Mouse (Mus musculus): ENCODE results near the gene Csnk1d.

The Csnk1d gene

DNA sequence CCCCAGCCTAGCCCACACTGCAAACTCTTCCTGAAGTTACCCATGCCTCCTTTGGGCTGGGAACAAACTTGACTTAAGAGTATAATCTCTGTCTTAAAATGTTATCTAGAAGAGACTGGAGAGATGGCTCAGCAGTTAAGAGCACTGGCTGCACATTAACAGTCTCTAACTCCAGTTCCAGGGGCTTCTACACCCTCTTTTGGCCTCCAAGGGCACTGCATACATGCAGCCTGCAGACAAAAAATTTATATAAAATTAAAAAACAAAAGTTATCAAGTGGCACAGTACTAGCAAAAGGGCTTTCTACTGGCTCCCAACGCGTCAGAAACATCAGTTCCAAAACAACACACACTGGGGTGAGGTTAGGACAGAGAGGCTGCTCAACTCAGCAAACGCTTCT lies 3.5 kb downstream of the Csnk1d start:
- DNase-seq (ENCODE audit: low read depth), result no peak

DNA sequence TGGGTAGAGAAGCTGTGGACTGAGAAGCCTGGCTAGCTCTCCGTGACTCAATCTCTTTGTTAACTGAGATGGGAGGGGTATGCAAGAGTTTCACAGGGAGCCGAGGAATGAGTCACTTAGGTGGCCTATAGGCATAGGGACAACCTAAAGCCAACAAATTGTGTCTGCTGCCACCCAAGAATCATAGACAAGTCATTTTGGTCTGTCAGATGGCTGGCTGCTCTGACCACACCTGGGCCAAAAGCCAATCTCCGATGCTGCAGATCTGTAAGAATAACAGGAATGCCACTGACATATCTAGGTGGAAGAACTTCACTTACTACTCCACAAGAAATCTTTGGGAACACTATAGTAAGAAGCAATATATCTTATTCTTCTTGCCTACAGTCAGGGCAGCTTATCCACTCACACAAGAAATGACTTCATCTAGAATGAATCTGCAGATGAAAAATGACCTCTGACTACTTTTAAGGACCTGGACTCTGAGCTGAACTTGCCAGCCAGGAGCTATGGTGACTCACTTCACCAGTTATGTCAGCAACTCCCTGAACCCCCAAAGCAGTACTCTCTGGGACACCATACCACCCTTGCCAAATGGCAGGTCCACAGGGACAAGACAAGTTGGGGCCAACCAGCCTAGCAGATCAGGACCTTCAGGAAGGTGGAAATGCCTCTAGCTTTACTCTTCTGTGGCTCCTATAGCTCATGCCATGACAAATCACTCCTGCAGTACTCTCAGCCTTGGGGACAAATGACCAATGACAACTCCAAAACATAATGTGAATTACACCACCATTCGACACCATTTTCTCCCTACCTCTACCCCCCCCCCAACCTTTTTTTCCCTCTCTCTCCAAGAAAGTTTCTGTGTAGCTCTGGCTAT lies 6.4 kb downstream of the Csnk1d start:
- no peak for DNase-seq (ENCODE audit: low read depth)

DNA sequence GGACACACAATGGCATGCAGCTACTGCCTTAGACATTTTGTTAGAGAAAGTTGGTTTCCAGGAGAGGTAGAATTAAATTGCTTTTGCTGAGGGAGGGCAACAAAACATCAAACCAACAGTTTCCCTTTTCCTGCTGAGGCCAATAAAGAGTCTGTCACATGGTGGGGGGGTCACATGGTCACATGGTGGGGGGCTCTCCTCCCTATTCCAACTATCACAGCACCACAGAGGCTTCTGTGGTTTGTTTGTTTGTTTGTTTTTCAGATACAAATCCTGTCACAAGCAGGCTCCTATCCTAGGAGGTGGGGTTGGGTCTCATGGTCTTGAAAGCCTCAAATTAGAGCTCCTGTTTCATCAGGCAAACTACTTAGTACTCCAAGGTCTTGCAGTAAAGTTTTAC lies 8.7 kb downstream of the Csnk1d start:
- DNase-seq (ENCODE audit: low read depth), result no peak

DNA sequence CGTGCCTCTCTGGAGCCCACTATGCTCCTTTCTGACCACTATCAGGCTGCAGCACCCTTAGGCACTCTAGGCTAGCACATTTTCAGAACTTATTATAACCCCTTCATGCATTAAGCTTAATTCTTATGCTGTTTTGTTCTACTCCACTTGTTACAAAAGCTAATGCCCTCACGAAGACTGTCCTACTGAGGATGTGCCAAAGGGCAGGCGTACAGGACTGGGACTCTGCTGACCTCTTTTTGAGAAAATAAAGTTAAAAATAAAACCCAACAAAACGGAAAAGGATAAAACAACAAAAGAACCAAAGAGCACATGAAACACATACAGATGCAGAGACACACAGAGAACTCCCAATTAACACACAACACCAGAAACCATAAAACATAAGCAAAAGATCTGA lies 9.5 kb downstream of the Csnk1d start:
- no peak for DNase-seq (ENCODE audit: low read depth)

DNA sequence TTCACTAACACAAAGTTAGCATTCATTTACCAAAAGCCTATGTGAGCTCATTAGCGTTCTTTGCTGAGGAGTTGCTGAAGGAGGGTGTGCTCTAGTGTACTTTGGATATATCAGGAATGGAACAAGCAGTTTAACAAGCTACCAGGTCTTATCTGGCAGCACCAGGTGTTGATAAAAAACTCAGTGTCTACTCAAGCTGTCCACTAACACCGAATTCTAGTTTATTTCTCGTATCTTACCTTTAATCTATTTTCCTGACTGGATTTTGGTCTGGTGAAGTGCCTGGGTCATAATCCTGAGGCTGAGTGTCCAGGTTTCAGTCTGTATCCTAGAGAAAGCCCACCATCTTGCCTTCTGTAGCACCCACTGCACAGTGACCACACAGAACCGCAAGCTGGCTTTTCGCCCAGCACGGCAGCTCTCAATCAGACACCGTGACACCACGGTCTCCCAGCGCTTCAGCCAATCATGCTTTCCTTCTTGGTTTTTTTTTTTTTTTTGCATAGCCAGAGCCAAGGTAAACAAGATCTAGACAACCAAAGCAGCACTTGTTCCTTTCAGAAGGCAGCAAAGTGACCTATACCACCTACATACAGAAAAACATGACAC lies 10.6 kb downstream of the Csnk1d start:
- no peak for DNase-seq (ENCODE audit: low read depth)

DNA sequence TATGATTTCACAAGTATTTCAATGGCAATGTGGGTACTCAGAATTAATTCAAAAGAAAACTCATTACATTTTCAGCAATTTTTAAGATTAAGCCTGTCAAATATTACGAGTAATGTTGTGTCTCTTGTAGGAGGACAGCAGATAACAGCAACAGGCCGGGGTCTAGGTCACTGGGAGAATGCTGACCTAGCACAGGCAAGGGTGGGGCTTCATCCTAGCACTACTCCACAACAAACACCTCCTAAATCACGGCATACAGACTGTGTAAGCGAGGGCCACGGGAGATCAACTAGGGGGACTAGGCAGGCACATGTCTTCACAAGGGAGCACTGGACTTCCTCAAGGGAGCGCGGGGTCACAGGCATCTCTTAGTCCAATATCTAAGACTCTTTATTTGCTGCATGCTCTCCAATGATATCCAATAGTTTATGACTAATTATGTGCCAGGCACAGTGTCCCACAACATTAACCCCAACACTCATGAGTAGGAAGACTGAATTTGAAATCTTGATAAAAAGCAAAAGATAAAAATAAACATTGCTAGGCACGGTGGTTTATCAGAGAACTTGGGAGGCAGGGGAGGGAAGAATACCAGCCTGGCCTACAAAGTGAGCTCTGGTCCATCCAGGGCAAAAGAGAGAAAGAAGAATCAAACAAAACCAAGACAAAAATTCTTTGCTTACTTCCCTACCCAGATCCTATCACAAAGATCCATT lies 11.3 kb downstream of the Csnk1d start:
- DNase-seq (ENCODE audit: low read depth), result no peak

DNA sequence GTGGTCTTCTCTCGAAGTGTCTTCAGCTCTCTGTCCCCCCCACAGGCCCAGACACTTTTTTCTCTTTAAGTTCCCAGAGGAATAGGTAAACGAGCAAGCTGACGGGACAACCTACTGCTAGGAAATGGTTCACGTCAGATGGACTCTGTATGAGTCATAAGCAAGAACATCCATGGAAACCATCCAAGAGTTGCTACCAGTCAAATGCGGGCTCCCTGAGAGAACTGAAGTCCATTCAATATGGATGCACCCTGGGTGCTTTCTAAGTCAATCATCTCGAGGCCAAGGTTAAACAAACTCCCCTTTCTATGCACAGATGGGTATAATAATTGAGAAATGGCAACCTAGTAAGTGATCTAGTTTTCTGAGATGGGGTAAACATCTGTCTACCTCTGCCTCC lies 17.8 kb downstream of the Csnk1d start:
- no peak for DNase-seq (ENCODE audit: low read depth)

DNA sequence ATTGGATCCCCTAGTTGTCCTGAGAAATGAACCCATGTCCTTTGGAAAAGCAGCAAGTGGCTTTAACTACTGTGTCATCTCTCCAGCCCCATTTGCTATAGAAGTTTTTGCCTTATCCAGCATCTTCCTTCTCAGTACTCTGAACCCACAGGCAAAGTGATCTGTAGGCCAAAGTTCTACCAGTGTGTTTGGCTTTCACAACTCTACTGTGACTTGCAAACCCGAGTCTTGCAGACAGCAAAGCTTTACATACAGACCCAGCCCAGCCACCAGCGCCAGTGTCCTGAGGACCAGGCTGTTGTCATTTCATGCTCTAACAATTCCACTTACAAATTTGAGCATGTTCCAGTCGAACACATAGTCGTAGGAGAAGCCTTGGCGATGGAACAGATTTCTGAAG lies 19.9 kb downstream of the Csnk1d start:
- DNase-seq (ENCODE audit: low read depth), result no peak

DNA sequence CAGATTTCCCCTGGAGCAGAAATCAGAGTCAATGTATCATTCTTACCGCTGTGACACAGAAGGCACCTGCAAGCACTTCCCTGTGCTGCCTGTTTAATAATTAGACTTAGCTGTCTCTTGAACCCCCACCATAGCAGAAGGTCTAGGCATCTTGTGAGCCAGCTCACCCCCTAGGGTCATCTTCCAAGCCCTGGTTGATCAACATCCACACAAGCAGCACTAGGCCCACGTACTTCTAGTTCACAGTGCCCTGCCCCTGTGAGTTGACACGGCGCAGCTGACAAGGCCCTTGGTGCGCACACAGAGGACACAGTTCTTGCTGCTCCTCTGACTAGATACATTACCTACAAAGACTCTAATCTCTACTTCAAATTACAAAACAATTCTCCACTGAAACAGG lies 21.4 kb downstream of the Csnk1d start:
- DNase-seq (ENCODE audit: low read depth), result no peak

DNA sequence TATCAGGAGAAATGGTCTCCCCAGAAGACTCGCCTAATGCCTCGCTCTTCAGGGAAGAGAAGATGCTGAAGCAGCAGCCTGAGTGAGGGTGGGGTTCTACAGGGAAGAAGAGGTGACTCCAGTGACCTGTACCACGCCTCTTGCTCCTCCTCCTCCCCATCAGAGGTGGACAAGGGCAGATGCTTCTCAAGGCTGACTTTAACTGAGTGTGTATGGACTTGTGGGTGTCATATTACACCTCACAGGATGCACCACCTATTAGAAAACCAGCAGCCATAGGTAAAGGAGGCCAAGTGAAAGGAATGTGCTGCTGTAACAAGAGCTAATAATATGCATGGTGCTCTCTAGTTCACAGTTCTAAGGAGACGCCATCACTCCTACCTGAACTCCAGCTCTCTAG lies 25.5 kb downstream of the Csnk1d start:
- no peak for DNase-seq (ENCODE audit: low read depth)

DNA sequence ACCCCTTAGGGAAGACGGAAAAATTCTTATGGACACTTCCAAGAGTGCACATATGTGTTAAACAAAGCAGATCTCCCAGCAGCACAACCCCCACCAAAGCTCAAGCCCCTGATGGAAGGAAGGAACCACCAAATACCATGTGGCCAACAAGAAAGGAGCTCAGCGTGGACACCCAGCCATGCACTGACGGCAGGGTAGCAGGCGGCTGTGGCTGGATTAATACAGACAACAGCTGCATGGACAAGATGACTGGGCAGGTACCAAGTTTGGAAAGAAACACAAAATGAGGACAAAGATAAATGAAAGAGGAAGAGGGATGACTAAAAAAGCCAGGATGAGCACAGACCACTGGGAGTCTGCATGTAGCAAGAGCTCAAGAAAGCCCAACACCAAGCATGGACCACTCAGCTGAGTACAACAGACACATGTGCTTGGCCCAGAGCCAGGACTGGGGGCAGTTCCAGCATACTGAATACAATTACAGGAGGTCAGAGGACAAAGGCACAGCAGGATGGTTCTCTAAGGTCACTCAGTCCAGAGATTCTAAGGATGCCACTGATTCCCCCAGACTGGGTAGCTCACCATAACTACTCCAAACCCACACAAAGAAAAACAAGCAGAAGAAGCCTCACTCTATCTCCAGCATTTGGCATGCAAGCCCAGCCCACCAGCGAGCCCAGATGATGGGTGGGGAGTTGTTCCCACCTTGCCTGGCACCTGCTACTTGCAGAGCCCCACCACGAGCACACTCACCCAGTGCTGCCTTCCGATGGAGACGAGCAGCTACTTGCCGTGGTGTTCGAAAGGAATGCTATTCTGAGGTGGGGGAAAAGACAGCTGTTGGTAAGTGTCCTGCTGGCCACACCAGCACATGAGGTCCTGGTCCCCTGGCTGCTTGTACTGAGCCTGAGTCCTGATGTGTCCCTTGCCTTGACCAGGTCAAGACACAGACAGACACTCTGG lies 26.7 kb downstream of the Csnk1d start:
- DNase-seq (ENCODE audit: low read depth), result no peak

DNA sequence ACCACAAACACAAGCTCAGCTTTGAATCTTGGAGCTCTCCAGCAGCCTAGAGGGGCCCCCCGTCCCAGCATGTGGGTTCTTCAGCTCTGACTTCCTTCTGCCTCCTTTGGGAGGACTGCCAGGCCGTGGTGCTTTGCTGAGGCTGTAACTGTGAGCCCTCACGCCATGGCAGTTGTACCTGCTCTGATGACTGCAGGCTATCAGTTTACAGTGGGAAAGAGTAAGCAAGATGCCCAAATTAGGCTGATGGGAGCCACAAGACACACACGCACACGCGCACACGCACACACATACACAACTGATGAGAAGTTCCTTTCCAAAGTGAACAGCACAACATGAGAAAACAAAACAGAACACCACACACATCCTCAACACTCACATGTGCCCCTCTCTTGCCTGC lies 28.2 kb downstream of the Csnk1d start:
- no peak for DNase-seq (ENCODE audit: low read depth)

DNA sequence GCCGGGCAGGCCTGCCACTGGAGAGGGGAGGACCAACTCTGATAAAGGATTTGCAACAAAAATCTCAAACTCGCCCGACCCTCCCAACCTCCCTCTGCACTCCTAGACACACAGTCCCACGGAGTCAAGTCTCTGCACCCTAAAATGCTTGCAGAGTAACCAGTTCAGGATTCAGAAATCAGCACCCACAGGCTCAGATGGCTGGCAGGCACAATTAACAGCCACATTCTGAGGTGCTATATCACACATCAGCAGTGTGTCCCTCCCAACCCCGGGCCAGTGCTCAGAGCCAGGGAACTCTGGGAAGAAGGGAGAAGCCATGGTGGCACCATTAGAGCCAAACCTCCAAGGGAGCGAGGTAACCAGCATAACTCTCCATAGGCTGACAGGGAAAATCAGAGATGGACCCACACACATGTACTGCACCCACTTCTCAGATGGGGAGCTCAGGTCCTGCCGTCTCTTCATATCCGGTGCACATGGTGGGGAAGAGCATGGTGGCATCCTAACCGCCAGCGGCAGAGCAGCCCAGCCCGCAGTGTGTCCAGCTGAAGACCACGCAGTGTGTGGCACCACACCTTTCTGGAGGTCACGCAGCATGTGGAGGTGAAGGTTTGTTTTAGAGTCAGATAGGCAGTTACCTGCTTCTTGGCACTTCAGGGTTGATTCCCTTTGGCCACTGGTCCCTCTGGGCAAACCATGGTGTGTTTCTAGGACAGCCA lies 28.9 kb downstream of the Csnk1d start:
- DNase-seq (ENCODE audit: low read depth), result no peak

DNA sequence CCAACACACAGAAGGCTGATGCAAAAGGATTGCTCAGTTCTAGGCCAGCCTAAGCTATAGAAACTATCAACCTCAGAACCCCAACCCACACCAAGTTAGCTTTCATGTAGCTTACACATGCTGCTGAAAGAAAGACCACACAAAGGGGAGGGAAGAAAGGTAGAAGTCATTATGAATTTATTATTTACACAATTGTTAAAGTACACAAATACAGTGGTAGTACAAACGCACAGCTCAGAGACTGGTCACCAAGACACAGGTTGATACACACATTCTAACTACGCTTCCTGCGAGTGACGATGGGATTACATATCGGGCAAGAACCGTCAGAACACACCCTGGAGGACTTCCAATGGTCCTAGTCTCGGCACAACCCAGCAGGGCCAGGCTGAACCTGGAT lies 29.5 kb downstream of the Csnk1d start:
- DNase-seq (ENCODE audit: low read depth), result no peak

DNA sequence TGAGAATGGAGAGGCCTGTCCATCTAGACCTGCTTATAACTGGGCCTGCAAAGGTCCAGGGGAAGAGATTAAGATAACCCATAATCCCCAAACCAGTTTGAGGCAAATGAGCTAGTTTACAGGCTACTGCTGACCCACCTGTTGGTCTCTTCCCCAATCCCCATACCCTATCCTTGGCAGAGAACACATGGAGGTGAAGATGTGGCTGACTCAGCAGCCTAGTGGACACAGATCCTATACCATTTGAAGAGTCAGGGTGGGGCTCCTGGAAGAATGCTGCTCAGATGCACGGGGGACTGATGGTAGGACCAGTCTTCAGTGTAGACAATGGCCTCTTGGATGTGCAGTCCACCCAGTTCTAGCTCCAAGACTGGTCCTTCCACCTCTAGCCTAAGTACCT lies 30.9 kb downstream of the Csnk1d start:
- DNase-seq (ENCODE audit: low read depth), result no peak

DNA sequence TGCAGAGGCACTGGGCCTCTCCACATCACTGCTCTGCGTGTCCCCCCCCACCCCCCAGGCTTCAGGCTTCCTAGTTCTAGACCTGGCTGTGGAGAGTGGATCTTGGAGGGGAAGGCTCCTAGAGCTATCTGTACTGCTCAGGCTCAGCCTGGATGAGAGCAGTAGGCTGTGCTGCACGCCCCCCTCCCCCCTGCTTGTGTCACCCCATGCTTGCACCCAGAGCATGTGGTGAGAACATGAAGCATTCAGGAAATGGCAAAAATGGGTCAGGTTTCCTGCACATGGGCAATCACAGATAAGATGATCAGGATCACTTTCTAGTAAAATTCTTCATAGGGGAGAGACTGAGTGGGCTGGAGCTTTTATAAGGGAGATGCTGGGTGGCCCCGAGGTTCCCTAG lies 31.6 kb downstream of the Csnk1d start:
- DNase-seq (ENCODE audit: low read depth), result no peak

DNA sequence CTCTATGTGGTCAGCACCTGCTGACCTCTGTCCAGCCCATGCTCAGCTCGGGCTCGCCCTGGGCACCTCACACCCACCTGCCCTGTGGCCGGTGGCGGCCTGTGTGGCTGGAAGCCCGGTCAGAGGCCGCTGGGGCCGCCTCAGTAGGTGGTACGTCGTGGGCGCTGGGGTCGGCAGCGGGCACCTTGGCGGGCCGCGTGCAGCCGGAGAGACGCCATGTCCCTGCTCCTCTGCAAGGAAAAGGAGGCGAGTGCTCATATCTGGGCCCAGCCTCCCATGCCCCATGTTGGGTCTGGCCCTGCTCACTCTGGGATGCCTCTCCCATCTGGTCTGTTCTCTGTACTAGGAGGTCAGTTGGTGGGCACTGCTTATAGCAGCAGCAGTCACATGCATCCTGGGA lies 32.1 kb downstream of the Csnk1d start:
- DNase-seq (ENCODE audit: low read depth), result no peak

DNA sequence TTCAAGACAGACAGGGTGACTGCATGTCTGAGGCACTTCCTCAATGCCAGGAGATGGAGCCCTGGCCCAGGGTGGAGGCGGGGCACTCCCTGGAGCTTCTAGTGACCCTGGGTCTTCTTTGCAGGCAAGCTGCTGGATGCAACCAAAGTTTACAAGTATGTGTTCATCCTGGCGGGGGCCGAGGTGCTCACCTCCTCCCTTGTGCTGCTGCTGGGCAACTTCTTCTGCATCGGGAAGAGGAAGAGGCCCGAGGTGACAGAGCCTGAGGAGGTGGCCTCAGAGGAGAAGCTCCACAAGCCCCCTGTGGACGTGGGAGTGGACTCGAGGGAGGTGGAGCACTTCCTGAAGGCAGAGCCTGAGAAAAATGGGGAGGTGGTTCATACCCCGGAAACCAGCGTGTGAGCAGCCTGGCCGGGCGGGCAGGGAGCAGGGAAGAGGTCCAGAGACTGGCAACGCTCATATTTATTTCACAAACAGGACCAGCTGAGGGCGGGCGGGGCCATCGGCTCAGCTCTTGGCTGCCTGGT lies 33.3 kb downstream of the Csnk1d start:
- DNase-seq (ENCODE audit: low read depth), result no peak

DNA sequence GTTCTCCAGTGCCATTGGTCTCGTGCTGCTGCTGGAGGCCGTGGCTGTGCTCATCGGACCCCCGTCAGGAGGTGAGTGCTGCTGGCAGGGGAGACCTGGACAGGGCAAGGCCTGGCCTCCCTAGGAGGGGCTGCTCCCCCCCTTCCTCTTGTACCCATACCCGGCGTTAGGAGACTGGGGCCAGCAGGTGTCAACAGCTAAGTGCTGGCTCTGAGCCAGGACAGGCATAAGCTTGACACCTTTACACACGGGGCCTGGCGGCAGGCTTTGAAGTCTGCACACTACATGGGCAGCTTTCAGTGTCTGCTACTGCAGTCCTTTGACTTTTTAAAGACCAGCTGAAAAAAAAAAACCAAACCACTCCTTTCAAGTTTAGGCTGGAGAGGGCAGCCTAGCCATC lies 34.1 kb downstream of the Csnk1d start:
- DNase-seq (ENCODE audit: low read depth), result no peak

DNA sequence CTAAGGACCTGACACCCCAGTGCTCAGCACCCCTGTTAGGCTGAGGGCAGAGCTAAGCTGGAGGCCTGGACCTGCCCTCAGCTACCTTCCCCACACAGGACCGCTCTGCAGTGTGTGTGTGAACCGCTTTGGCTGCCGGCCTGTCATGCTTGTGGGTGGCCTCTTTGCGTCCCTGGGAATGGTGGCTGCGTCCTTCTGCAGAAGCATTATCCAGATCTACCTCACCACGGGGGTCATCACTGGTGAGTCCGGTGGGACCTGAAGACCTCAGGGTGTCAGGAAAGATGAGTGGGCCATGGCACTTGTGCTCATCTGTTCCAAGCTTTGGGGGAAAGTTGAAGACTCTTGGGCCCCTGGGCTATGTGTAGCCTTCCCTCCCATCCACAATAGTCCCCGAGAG lies 35.4 kb downstream of the Csnk1d start:
- DNase-seq (ENCODE audit: low read depth), result no peak

DNA sequence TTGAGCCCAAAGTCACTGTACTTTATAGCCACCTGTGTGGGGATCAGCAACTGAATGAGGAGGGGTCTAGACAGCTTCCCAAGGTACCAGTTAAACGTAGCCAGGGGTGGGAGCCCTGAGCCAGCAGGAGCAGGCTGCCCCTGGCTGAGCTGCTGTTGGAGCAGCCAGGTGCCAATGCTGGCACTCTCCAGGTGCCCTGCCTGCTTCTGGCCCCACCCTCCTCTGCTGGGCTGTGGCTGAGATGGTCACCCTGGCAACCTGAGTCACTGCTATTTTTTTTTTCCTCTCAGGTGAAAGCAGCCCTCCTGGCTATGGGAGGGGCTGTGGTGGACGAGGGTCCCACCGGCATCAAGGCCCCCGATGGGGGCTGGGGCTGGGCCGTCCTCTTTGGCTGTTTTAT lies 36.2 kb downstream of the Csnk1d start:
- DNase-seq (ENCODE audit: low read depth), result no peak
